Mouse (Mus musculus) megakaryocyte, embryonic 14.5 days (primary cell): ENCODE measurements around the gene Arhgap42.

Experiments
- FLI1 ChIP-seq: IDR thresholded peaks from 2 replicates; pipeline ENCODE4 v1.6.1; 2012; ENCODE audit warnings: low read length, inconsistent platforms, mixed read lengths
- GATA1 ChIP-seq: IDR thresholded peaks from 3 replicates; pipeline ENCODE4 v1.6.1; 2012; ENCODE audit warnings: mixed read lengths, low read length, inconsistent platforms, borderline replicate concordance

GRCm38 (mm10) chr9:9037017-9037671 is 201.8 kb downstream of the Arhgap42 start:
- no peak for TF ChIP-seq GATA1
- no peak for TF ChIP-seq FLI1
